ENCODE assay signal across 8 mouse cellular contexts in the genomic region with DNA sequence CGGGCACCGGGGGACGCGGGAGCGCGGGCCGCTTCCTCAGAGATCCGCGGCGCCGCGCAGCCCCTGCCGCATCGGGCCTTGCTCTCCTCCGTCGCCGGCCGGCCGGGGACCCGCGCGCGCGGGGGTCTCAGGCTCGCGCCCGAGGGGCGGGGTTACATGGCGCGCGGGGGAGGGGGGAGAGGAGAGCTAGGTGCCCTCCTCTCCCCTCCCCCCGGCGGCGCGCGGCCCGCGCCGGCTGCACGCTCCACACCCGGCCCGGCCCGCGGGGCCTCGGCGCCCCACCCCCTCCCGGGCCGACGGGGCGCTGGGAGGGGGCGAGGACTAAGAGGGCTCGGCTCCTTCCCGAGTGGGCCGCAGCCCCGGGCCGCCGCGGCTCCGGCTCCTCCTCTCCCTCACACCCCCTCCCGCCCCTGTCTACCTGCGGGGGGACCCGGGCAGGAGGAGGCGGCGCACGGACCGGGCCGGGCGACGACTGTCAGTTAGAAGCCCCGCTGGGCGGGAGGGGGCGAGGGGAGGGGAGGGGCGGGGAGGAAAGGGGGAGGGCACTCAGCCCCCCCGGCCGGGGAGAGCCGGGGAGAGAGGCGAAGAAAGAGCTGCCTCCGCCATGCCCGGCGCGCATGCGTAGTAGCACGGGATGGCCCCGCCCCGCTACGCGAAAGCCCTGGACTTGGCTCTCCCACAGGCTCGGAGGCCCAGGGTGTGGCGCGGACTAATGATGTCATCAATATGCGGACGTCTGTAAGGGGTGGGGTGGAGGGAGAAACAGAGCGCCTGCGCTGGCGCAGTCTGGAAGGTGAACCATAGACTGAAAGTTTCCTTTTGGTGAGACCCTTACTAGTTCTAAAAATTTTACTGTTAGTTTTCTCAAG. TPM values are rescaled to one million over a fixed set of nuclear protein-coding genes. Genes with fewer than 3 reads are reported as not detected.
DNase-seq lines count a peak whose midpoint lies in the region; ATAC-seq and TF ChIP-seq lines count a peak whose summit lies in the region.

Gene 9930021J03Rik, minus strand, starts transcription at position 73 of the 869 bp plus-strand sequence.

- WGBS in heart, embryonic 11.5 days (ENCODE audit: insufficient replicate concordance): under 1% methylated on average over 53 of the region's 95 CpGs
- WGBS in kidney, embryonic 16.5 days: 0% methylated on average over 40 of the region's 95 CpGs
- under 1% methylated on average over 59 of the region's 95 CpGs for WGBS in liver, adult 2 months

- peaks cover 4% of the 10 kb centered on the region; the same call in 1 of the 2 replicates for H3K9me3 ChIP-seq in erythroblast, embryonic 14.5 days (ENCODE audit: control insufficient read depth, low read length)
- no peaks in the 10 kb centered on the region for H3K9me3 ChIP-seq in heart, embryonic 11.5 days (replicated peaks; ENCODE audit: control insufficient read depth, low read length)
- no peaks in the 10 kb centered on the region for H3K9me3 ChIP-seq in kidney, embryonic 16.5 days (ENCODE audit: low read length)

- H3K4me1 ChIP-seq in erythroblast, embryonic 14.5 days (ENCODE audit: control insufficient read depth): peaks cover 32% of the 10 kb centered on the region
- H3K4me1 ChIP-seq in heart, embryonic 11.5 days (ENCODE audit: control insufficient read depth, insufficient read depth, low read length): peaks cover 6% of the 10 kb centered on the region; the same call in 1 of the 2 replicates
- peaks cover 8% of the 10 kb centered on the region for H3K4me1 ChIP-seq in kidney, embryonic 16.5 days (ENCODE audit: insufficient read depth, low read length)
- no peaks in the 10 kb centered on the region; the same call in 1 of the 2 replicates for H3K4me1 ChIP-seq in liver, adult 2 months (ENCODE audit: control insufficient read depth, insufficient read depth, low read length)

- peaks cover 41% of the 10 kb centered on the region for H3K79me2 ChIP-seq in C2C12 (ENCODE audit: control insufficient read depth, insufficient read depth)
- H3K79me2 ChIP-seq in liver, adult 2 months (ENCODE audit: control insufficient read depth, insufficient read depth, low read length): peaks cover 17% of the 10 kb centered on the region; the same call in 1 of the 2 replicates
- peaks cover 38% of the 10 kb centered on the region for H3K79me2 ChIP-seq in myocyte (ENCODE audit: control insufficient read depth, insufficient read depth)

- H3K27ac ChIP-seq in heart, embryonic 11.5 days (ENCODE audit: low read depth, low read length): peak within 1 kb of the TSS; percentile 96
- peak within 1 kb of the TSS; percentile 92 for H3K27ac ChIP-seq in kidney, embryonic 16.5 days (ENCODE audit: low read length)
- H3K27ac ChIP-seq in liver, adult 2 months (replicated peaks; ENCODE audit: insufficient read depth, low read depth, low read length): peak within 1 kb of the TSS; percentile 79

- H3K4me3 ChIP-seq in C2C12 (ENCODE audit: insufficient read depth, poor library complexity, severe bottlenecking): peak within 1 kb of the TSS; percentile 67
- peak within 1 kb of the TSS; percentile 94 for H3K4me3 ChIP-seq in erythroblast, embryonic 14.5 days (replicated peaks)
- H3K4me3 ChIP-seq in heart, embryonic 11.5 days (ENCODE audit: low read depth, low read length): peak within 1 kb of the TSS; percentile 85
- peak within 1 kb of the TSS; percentile 99 for H3K4me3 ChIP-seq in kidney, embryonic 16.5 days (ENCODE audit: low read length)
- peak within 1 kb of the TSS; percentile 73 for H3K4me3 ChIP-seq in liver, adult 2 months (ENCODE audit: insufficient read depth, low read depth, low read length)
- H3K4me3 ChIP-seq in myocyte: peak within 1 kb of the TSS; percentile 53

- peak within 1 kb of the TSS; percentile 87 for H3ac ChIP-seq in C2C12 (ENCODE audit: control insufficient read depth, insufficient read length, low read depth)
- peak within 1 kb of the TSS; percentile 74 for H3ac ChIP-seq in myocyte (ENCODE audit: control insufficient read depth, insufficient read length)

- peak; percentile 100 for DNase-seq in brain, embryonic 14.5 days (ENCODE audit: low read depth)
- DNase-seq in liver, adult 2 months (ENCODE audit: extremely low read depth, low read depth, low spot score): peak; percentile 93
- DNase-seq in splenic B cell, adult 2 months (ENCODE audit: low read depth, low spot score): peak; percentile 100

- peak within 1 kb of the TSS; percentile 93 for H3K9ac ChIP-seq in heart, embryonic 11.5 days (ENCODE audit: low read depth, low read length)
- H3K9ac ChIP-seq in kidney, embryonic 16.5 days (replicated peaks; ENCODE audit: low read length): peak within 1 kb of the TSS; percentile 97
- peak within 1 kb of the TSS; percentile 95 for H3K9ac ChIP-seq in liver, adult 2 months (ENCODE audit: low read depth, low read length)

- H3K27me3 ChIP-seq in C2C12 (ENCODE audit: control insufficient read depth, insufficient read depth, insufficient read length) (no peaks in the 10 kb centered on the region), myocyte (ENCODE audit: control insufficient read depth, insufficient read depth, insufficient read length) (no peaks in the 10 kb centered on the region)
- H3K27me3 ChIP-seq in erythroblast, embryonic 14.5 days (ENCODE audit: control insufficient read depth): no peaks in the 10 kb centered on the region
- no peaks in the 10 kb centered on the region for H3K27me3 ChIP-seq in heart, embryonic 11.5 days (ENCODE audit: control insufficient read depth, insufficient read depth, low read length)
- no peaks in the 10 kb centered on the region for H3K27me3 ChIP-seq in kidney, embryonic 16.5 days (ENCODE audit: insufficient read depth, low read length)
- H3K27me3 ChIP-seq in liver, adult 2 months (ENCODE audit: control insufficient read depth, insufficient read depth, low read length): no peaks in the 10 kb centered on the region
- H3K27me3 ChIP-seq in splenic B cell, adult 2 months (ENCODE audit: control insufficient read depth, insufficient read depth, low read length, poor library complexity, severe bottlenecking): no peaks in the 10 kb centered on the region

- peaks cover 13% of the 10 kb centered on the region for H3K79me3 ChIP-seq in C2C12 (ENCODE audit: low read depth)

- ATAC-seq in heart, embryonic 11.5 days (replicated peaks; ENCODE audit: insufficient number of reproducible peaks, low FRiP score, low TSS enrichment): peak; percentile 91
- ATAC-seq in kidney, embryonic 16.5 days (ENCODE audit: low FRiP score, low TSS enrichment): peak; percentile 95

- peak; percentile 58 for TF ChIP-seq POLR2A in brain, embryonic 14.5 days (IDR thresholded peaks at IDR 0.05; ENCODE audit: borderline replicate concordance, extremely low read depth, insufficient read depth, insufficient read length, poor library complexity, severe bottlenecking)
- peak; percentile 60 for TF ChIP-seq POLR2A in liver, adult 2 months (IDR thresholded peaks at IDR 0.05; ENCODE audit: extremely low read depth, insufficient read depth, low read length)
- peak; percentile 66 for TF ChIP-seq POLR2A in myocyte (IDR thresholded peaks at IDR 0.05; ENCODE audit: insufficient read length, low read depth)

- H3K36me3 ChIP-seq in C2C12 (ENCODE audit: control insufficient read depth, insufficient read depth) (peaks cover 3% of the 10 kb centered on the region), myocyte (ENCODE audit: control insufficient read depth, insufficient read depth) (peaks cover 7% of the 10 kb centered on the region)
- peaks cover 28% of the 10 kb centered on the region for H3K36me3 ChIP-seq in erythroblast, embryonic 14.5 days (ENCODE audit: control insufficient read depth)
- peaks cover 9% of the 10 kb centered on the region for H3K36me3 ChIP-seq in heart, embryonic 11.5 days (ENCODE audit: control insufficient read depth, insufficient read depth, low read length)
- H3K36me3 ChIP-seq in kidney, embryonic 16.5 days (ENCODE audit: insufficient read depth, low read length): peaks cover 9% of the 10 kb centered on the region
- peaks cover 6% of the 10 kb centered on the region; the same call in 1 of the 2 replicates for H3K36me3 ChIP-seq in liver, adult 2 months (ENCODE audit: control insufficient read depth, insufficient read depth, low read length)
- peaks cover 2% of the 10 kb centered on the region; the same call in 1 of the 2 replicates for H3K36me3 ChIP-seq in splenic B cell, adult 2 months (ENCODE audit: control insufficient read depth, insufficient read depth, low read length, poor library complexity, severe bottlenecking)

- TF ChIP-seq CTCF in C2C12 (IDR thresholded peaks at IDR 0.05; ENCODE audit: control insufficient read depth, insufficient read depth, insufficient read length): no peak
- no peak for TF ChIP-seq CTCF in brain, embryonic 14.5 days (IDR thresholded peaks at IDR 0.05; ENCODE audit: borderline replicate concordance, extremely low read depth, insufficient read depth, insufficient read length)
- TF ChIP-seq CTCF in liver, adult 2 months (IDR thresholded peaks at IDR 0.05; ENCODE audit: low read depth, low read length): no peak

- H3K4me2 ChIP-seq in heart, embryonic 11.5 days: peak within 1 kb of the TSS; percentile 75
- peak within 1 kb of the TSS; percentile 80 for H3K4me2 ChIP-seq in kidney, embryonic 16.5 days (replicated peaks; ENCODE audit: low read depth, low read length)
- peak within 1 kb of the TSS; percentile 95 for H3K4me2 ChIP-seq in myocyte (ENCODE audit: low read depth)

TF ChIP-seq in C2C12, 6 proteins besides CTCF, POLR2A, EP300 and RAD21:
- TF ChIP-seq MYOG (IDR thresholded peaks at IDR 0.05; ENCODE audit: control insufficient read depth, extremely low read depth, insufficient read length) (no peak), MAX (IDR thresholded peaks at IDR 0.05) (peak; percentile 31), USF1 (IDR thresholded peaks at IDR 0.05; ENCODE audit: low read depth) (no peak), MYOD1 (IDR thresholded peaks at IDR 0.05; ENCODE audit: control insufficient read depth, insufficient read length, low read depth) (no peak), CEBPB (IDR thresholded peaks at IDR 0.05; ENCODE audit: low read depth) (no peak)

TF ChIP-seq in myocyte, 11 proteins besides CTCF, POLR2A, EP300 and RAD21 (continues in another document):
- TF ChIP-seq TCF12 (IDR thresholded peaks at IDR 0.05; ENCODE audit: insufficient read depth, poor library complexity, severe bottlenecking) (no peak), TCF3 (IDR thresholded peaks at IDR 0.05; ENCODE audit: insufficient read length, low read depth) (no peak), SRF (IDR thresholded peaks at IDR 0.05; ENCODE audit: control insufficient read depth, insufficient read length, low read depth) (peak; percentile 87), POLR2AphosphoS2 (IDR thresholded peaks at IDR 0.05; ENCODE audit: insufficient read length, low read depth) (peak; percentile 84)

RNA-seq across cellular contexts. Expression of gene 9930021J03Rik, which starts in this region (rescaled TPM):
- polyA plus RNA-seq in C2C12 (2012; fragmentation: generic; extraction: Trizol) (2.3 TPM), myocyte (2012; fragmentation: generic; extraction: Trizol) (3.1 TPM)
- polyA plus RNA-seq in brain, embryonic 14.5 days (2012; rRNA removed): 30.9 and 32.6 TPM in 2 replicates
- 0.06 and 0.08 TPM in 2 replicates for polyA plus RNA-seq in erythroblast, embryonic 14.5 days (2012)
- polyA plus RNA-seq in heart, embryonic 11.5 days (2014; fragmentation: Nextera tagmentation; extraction: Ambion mirVana): 4.0 and 6.0 TPM in 2 replicates
- polyA plus RNA-seq in kidney, embryonic 16.5 days (2015; fragmentation: Nextera tagmentation; extraction: Ambion mirVana): 4.6 and 5.6 TPM in 2 replicates
- 8.8 and 9.7 TPM in 2 replicates for total RNA-seq in liver, adult 2 months (2014; rRNA removed)
- polyA plus RNA-seq in liver, adult 2 months (2012; rRNA removed): 3.2 and 4.3 TPM in 2 replicates

Comparison
In these comparisons a context has a peak if more than half of its experiments do, and no peak if none do; other contexts are left out.
1. Peak in every context shown above with its lines: DNase-seq, ATAC-seq, H3K4me3 ChIP-seq and H3K27ac ChIP-seq.